Mouse (Mus musculus) thymus, adult 2 months (tissue): ENCODE results near the gene Tmem88b.

Experiments used
- CTCF ChIP-seq: fragments of 200-500 bp; IDR thresholded peaks from 2 replicates; pipeline ENCODE4 v1.5.1; 2012; ENCODE audit warnings: mild to moderate bottlenecking, control low read depth, low read length, moderate library complexity, borderline replicate concordance; ENCODE audit not compliant: control insufficient read depth, poor library complexity, insufficient read depth; ENCODE audit errors: extremely low read depth
- POLR2A ChIP-seq: fragments of 200-500 bp; IDR thresholded peaks from 2 replicates; pipeline ENCODE4 v1.6.1; 2012; ENCODE audit warnings: mild to moderate bottlenecking, low read length, control low read depth, moderate library complexity; ENCODE audit not compliant: control insufficient read depth, poor library complexity, insufficient read depth; ENCODE audit errors: extremely low read depth

- TF ChIP-seq POLR2A (no peak), CTCF (no peak)
Measured at GRCm38 (mm10) chr4:155776704-155777335, 8.9 kb downstream of the Tmem88b start.
